ENCODE assay signal across 12 mouse cellular contexts in the genomic region with DNA sequence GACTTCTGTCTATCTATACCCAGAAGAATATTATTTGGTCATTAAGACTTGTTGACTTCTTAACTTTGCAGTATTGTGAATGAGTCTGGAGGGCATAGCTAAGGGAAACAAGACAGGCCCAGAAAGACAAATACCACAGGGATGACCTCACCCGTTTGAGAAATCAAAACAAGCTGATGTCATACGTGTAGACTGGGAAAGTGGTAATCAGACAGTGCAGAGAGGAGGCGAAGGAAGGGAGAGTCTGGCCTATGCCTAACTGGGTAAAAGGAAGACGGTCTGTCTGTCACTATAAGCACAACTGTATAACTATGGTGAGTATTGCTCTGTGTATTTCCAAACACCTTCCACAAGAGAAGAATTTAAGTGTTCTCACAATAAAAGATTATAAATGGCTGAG. TPM values are rescaled to one million over a fixed set of nuclear protein-coding genes. Genes with fewer than 3 reads are reported as not detected.
A peak's percentile ranks its signal among the peaks of the same experiment; 100 is the strongest.
DNase-seq lines count a peak whose midpoint lies in the region; ATAC-seq lines count a peak whose summit lies in the region.
"Had no signal": no experiment of that assay in that cellular context is flagged by ENCODE, and none has a peak within 500 bp of the region (broad histone marks: within the 10 kb centered on the region; RNA-seq: fewer than 3 reads in every experiment).

No protein-coding gene starts in this region.

- no peak overlapping the region for H3K4me3 ChIP-seq in heart, embryonic 14.5 days (ENCODE audit: control insufficient read depth in 1 of 2, insufficient read depth in 1 of 2, low read depth in 1 of 2, low read length in 2 of 2)
- H3K4me3 ChIP-seq: intestine, embryonic 15.5 days had no signal

- peaks cover 4 to 10% of the 10 kb centered on the region in 2 experiments; a peak in 2 of 4 replicates for H3K4me1 ChIP-seq in heart, embryonic 14.5 days (ENCODE audit: control insufficient read depth in 2 of 2, insufficient read depth in 2 of 2, low read length in 2 of 2)
- H3K4me1 ChIP-seq: intestine, embryonic 15.5 days had no signal

- no peak overlapping the region for H3K27ac ChIP-seq in heart, embryonic 14.5 days (replicated peaks in 1 of 2; ENCODE audit: control insufficient read depth in 1 of 2, insufficient read depth in 1 of 2, low read depth in 2 of 2, low read length in 2 of 2)
- H3K27ac ChIP-seq: intestine, embryonic 15.5 days had no signal

- H3K9ac ChIP-seq in heart, embryonic 14.5 days (ENCODE audit: low read length): no peak overlapping the region
- H3K9ac ChIP-seq: intestine, embryonic 15.5 days had no signal

- no peak overlapping the region for H3K4me2 ChIP-seq in heart, embryonic 14.5 days (ENCODE audit: low read length)
- H3K4me2 ChIP-seq: intestine, embryonic 15.5 days had no signal

- no peaks in the 10 kb centered on the region for H3K36me3 ChIP-seq in heart, embryonic 14.5 days (ENCODE audit: control insufficient read depth, insufficient read depth, low read length)
- H3K36me3 ChIP-seq: intestine, embryonic 15.5 days had no signal

- no peaks in the 10 kb centered on the region for H3K9me3 ChIP-seq in heart, embryonic 14.5 days (ENCODE audit: control insufficient read depth, low read length)
- H3K9me3 ChIP-seq: intestine, embryonic 15.5 days had no signal

- 35% methylated on average over 4 of the region's 4 CpGs for WGBS in heart, embryonic 14.5 days

- no peaks in the 10 kb centered on the region for H3K27me3 ChIP-seq in heart, embryonic 14.5 days (ENCODE audit: control insufficient read depth, insufficient read depth, low read length)
- H3K27me3 ChIP-seq: intestine, embryonic 15.5 days had no signal

- peak; percentile 60; the same call in 1 of the 2 replicates for ATAC-seq in heart, embryonic 14.5 days (ENCODE audit: insufficient number of reproducible peaks, insufficient read depth, low FRiP score, low read depth)
- ATAC-seq: intestine, embryonic 15.5 days had no signal

- DNase-seq in gastrocnemius, postnatal 25 days: peak; percentile 15
- no peak for DNase-seq in gastrocnemius, adult 8-10 months (ENCODE audit: low spot score in 2 of 2)
- DNase-seq in 3T3-L1 (ENCODE audit: low read depth, low spot score) (peak; percentile 84), NIH3T3 (ENCODE audit: low read depth) (peak; percentile 73)
- DNase-seq in frontal cortex, adult 2 months (ENCODE audit: extremely low spot score in 1 of 2, low spot score in 1 of 2): no peak
- no peak for DNase-seq in right cerebral cortex, postnatal 4 days
- DNase-seq in cerebellum, postnatal 25 days: no peak

RNA-seq across cellular contexts. Expression of gene Tprg, which starts 23.7 kb away (rescaled TPM):
- total RNA-seq in gastrocnemius, postnatal 25 days (2021): not detected
- not detected for total RNA-seq in gastrocnemius, adult 8-10 months (2022)
- not detected in 2 replicates for polyA plus RNA-seq in heart, embryonic 14.5 days (2014; fragmentation: Nextera tagmentation; extraction: Ambion mirVana)
- 0.15 TPM in 1 of 2 replicates, not detected in the other for polyA plus RNA-seq in frontal cortex, adult 2 months (2012; rRNA removed)
- total RNA-seq: layer of hippocampus, postnatal 36 days had no signal
- polyA plus RNA-seq: intestine, embryonic 15.5 days; liver, embryonic 16.5 days; neural tube, embryonic 14.5 days had no signal

Comparison
In these comparisons a context has a peak if more than half of its experiments do, and no peak if none do; other contexts are left out.
1. DNase-seq: peak in gastrocnemius, postnatal 25 days (single experiment), 3T3-L1 (single experiment) and NIH3T3 (single experiment); none in gastrocnemius, adult 8-10 months (0 of 2), frontal cortex, adult 2 months (0 of 2), right cerebral cortex, postnatal 4 days (single experiment) and cerebellum, postnatal 25 days (0 of 2).